Mouse (Mus musculus) erythroblast, embryonic 14.5 days (primary cell): ENCODE data around the gene Sox5.

Source experiments
- GATA1 ChIP-seq: IDR thresholded peaks from 2 replicates; pipeline ENCODE4 v1.6.1; 2012; ENCODE audit warnings: low read length, inconsistent platforms, mixed read lengths
- TAL1 ChIP-seq: IDR thresholded peaks from 3 replicates; pipeline ENCODE4 v1.6.1; 2012; ENCODE audit warnings: low read length, inconsistent platforms, mixed read lengths

- TF ChIP-seq TAL1 (no peak), GATA1 (no peak)
Measured at GRCm38 (mm10) chr6:143855421-143855820, 926.4 kb downstream of the Sox5 start.
